Mouse (Mus musculus): ENCODE data around the gene Nmd3. TPM values are rescaled to one million over a fixed set of nuclear protein-coding genes. Genes with fewer than 3 reads are reported as not detected.

Gene Nmd3
- polyA plus RNA-seq, 1 experiment from 2014 or later, result 124 TPM

Other genes starting within 250 kb of the Nmd3 start
- gene B3galnt1, start 123.0 kb upstream of the Nmd3 start, polyA plus RNA-seq (2014; fragmentation: Nextera tagmentation; extraction: Ambion mirVana), result 33.4 and 36.8 TPM in 2 replicates
- 0.23 TPM in 1 of 2 replicates, not detected in the other for gene Sptssb, start 138.0 kb downstream of the Nmd3 start, polyA plus RNA-seq (2014; fragmentation: Nextera tagmentation; extraction: Ambion mirVana)